25 mouse cellular contexts compared by ENCODE assay signal in genomic region chr13:37773476-37773875, GRCm38 (mm10). TPM values are rescaled to one million over a fixed set of nuclear protein-coding genes. Genes with fewer than 3 reads are reported as not detected.
DNase-seq lines count a peak whose midpoint lies in the region; TF ChIP-seq lines count a peak whose summit lies in the region.
"Had no signal": no experiment of that assay in that cellular context is flagged by ENCODE, and none has a peak within 500 bp of the region (broad histone marks: within the 10 kb centered on the region; RNA-seq: fewer than 3 reads in every experiment).

No protein-coding gene starts in this region.

- H3K9me3 ChIP-seq in ES-E14 (ENCODE audit: control insufficient read depth, insufficient read depth, low read depth, low read length) = no peaks in the 10 kb centered on the region
- H3K9me3 ChIP-seq: embryonic facial prominence, embryonic 12.5 days; embryonic facial prominence, embryonic 15.5 days; heart, embryonic 10.5 days; heart, embryonic 13.5 days had no signal

- no peaks in the 10 kb centered on the region for H3K27me3 ChIP-seq in thymus, adult 2 months (ENCODE audit: control insufficient read depth, insufficient read depth, low read length)
- H3K27me3 ChIP-seq: embryonic facial prominence, embryonic 15.5 days had no signal

- peaks cover 2 to 9% of the 10 kb centered on the region in 2 experiments; a peak in 3 of 4 replicates for H3K4me1 ChIP-seq in ES-E14 (ENCODE audit: control insufficient read depth in 2 of 2, insufficient read depth in 2 of 2, low read length in 2 of 2, poor library complexity in 1 of 2)
- H3K4me1 ChIP-seq in thymus, adult 2 months (replicated peaks; ENCODE audit: control insufficient read depth, insufficient read depth, low read length) = peaks cover 10% of the 10 kb centered on the region
- H3K4me1 ChIP-seq: embryonic facial prominence, embryonic 12.5 days had no signal

- TF ChIP-seq CTCF in thymus, adult 2 months (IDR thresholded peaks at IDR 0.05; ENCODE audit: borderline replicate concordance, control insufficient read depth, extremely low read depth, insufficient read depth, low read length, poor library complexity) = no peak

- H3K27ac ChIP-seq in ES-E14 (ENCODE audit: insufficient read depth, low read depth, low read length, poor library complexity, severe bottlenecking) = no peak overlapping the region
- no peak overlapping the region for H3K27ac ChIP-seq in thymus, adult 2 months (ENCODE audit: control insufficient read depth, insufficient read depth, low read length)
- H3K27ac ChIP-seq: embryonic facial prominence, embryonic 12.5 days; embryonic facial prominence, embryonic 15.5 days; gastrocnemius, adult 2 months; heart, embryonic 10.5 days; heart, embryonic 13.5 days; hindbrain, embryonic 14.5 days; hindbrain, postnatal 0 days had no signal

- DNase-seq in embryo, embryonic 11 days = peak; percentile 14
- no peak for DNase-seq in embryo, embryonic 10.5 days (ENCODE audit: low spot score)
- DNase-seq in 3T3-L1 (ENCODE audit: low read depth, low spot score) = peak; percentile 9
- peak; percentile 75 for DNase-seq in ES-E14 (ENCODE audit: low read depth, low spot score)
- no peak for DNase-seq in thymus, adult 2 months
- DNase-seq in thymus, postnatal 25 days = no peak
- DNase-seq: adrenal gland, postnatal 14 days; B cell, adult 2 months; cerebellum, adult 11 months; cerebellum, adult 2 months; cerebellum, adult 9-11 months; cerebellum, postnatal 25 days; forebrain, postnatal 0 days; gastrocnemius, adult 2 months; gastrocnemius, postnatal 14 days; heart, adult 18-20 months; heart, postnatal 14 days; heart, postnatal 4 days; kidney, adult 18-20 months had no signal

- H3K36me3 ChIP-seq in ES-E14 (ENCODE audit: control insufficient read depth, insufficient read depth, low read length, poor library complexity, severe bottlenecking) = no peaks in the 10 kb centered on the region
- no peaks in the 10 kb centered on the region for H3K36me3 ChIP-seq in thymus, adult 2 months (ENCODE audit: control insufficient read depth, insufficient read depth, low read length)
- H3K36me3 ChIP-seq: embryonic facial prominence, embryonic 12.5 days; embryonic facial prominence, embryonic 15.5 days; heart, embryonic 10.5 days; heart, embryonic 13.5 days had no signal

- in situ Hi-C loops in ES-E14 (cut with MboI; ENCODE audit: low sequenced_read_pairs in 2 of 2, unreplicated experiment in 2 of 2) = no loop called here

- no peak overlapping the region for H3K4me3 ChIP-seq in ES-E14 (ENCODE audit: insufficient read depth in 1 of 2, low read depth in 1 of 2, low read length in 2 of 2, poor library complexity in 1 of 2, severe bottlenecking in 1 of 2)
- H3K4me3 ChIP-seq in thymus, adult 2 months (ENCODE audit: control insufficient read depth, insufficient read depth, low read length) = no peak overlapping the region
- H3K4me3 ChIP-seq: embryonic facial prominence, embryonic 12.5 days; embryonic facial prominence, embryonic 15.5 days; gastrocnemius, adult 2 months; heart, embryonic 10.5 days; heart, embryonic 13.5 days had no signal

- no peak for TF ChIP-seq POLR2A in thymus, adult 2 months (IDR thresholded peaks at IDR 0.05; ENCODE audit: control insufficient read depth, extremely low read depth, insufficient read depth, low read length, poor library complexity)

- no peak overlapping the region for H3K9ac ChIP-seq in ES-E14 (ENCODE audit: insufficient read depth, low read depth, low read length, poor library complexity, severe bottlenecking)
- H3K9ac ChIP-seq: embryonic facial prominence, embryonic 12.5 days; embryonic facial prominence, embryonic 15.5 days; forebrain, postnatal 0 days; heart, embryonic 13.5 days; hindbrain, embryonic 14.5 days had no signal

TF ChIP-seq in ES-E14, 5 proteins besides CTCF, POLR2A, EP300 and RAD21:
- no peak for TF ChIP-seq MAFK (IDR thresholded peaks at IDR 0.05; ENCODE audit: insufficient read depth, low read depth, low read length)
- peak; percentile 65 for TF ChIP-seq CHD2 (IDR thresholded peaks at IDR 0.05; ENCODE audit: low read depth, low read length)
- TF ChIP-seq ZNF384 (IDR thresholded peaks at IDR 0.05; ENCODE audit: low read depth, low read length) = peak; percentile 89
- no peak for TF ChIP-seq ZC3H11A (IDR thresholded peaks at IDR 0.05; ENCODE audit: borderline replicate concordance, low read depth, low read length)
- TF ChIP-seq HCFC1 (IDR thresholded peaks at IDR 0.05; ENCODE audit: borderline replicate concordance, insufficient read depth, low read length) = no peak

RNA-seq across cellular contexts. Expression of gene Rreb1, which starts 4.7 kb away (rescaled TPM):
- total RNA-seq in ES-E14 (2012; rRNA removed) = 14.7 and 16.5 TPM in 2 replicates
- 37.5 and 46.9 TPM in 2 replicates for polyA plus RNA-seq in thymus, adult 2 months (2012; rRNA removed)

Comparison
In these comparisons a context has a peak if more than half of its experiments do, and no peak if none do; other contexts are left out.
1. DNase-seq: peak in embryo, embryonic 11 days (single experiment), 3T3-L1 (single experiment) and ES-E14 (single experiment); none in embryo, embryonic 10.5 days (single experiment), thymus, adult 2 months (single experiment) and thymus, postnatal 25 days (single experiment).